ENCODE assay signal across 18 mouse cellular contexts in the genomic region with DNA sequence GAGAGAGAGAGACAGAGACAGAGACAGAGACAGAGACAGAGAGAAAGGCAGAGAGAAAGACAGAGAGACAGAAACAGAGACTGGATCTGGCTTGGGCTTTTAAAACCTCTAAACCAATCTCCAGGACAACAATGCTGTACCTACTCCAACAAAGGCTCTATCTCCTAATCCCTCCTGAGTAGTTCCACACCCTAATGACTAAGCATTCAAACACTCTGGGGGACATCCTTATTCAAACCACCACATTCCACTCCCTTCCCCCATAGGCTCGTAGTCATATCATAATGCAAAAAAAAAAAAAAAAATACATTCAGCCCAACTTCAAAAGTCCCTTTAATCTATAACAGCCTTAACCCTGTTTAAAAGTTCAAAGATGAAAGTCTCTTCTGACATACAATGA.
"Had no signal": no experiment of that assay in that cellular context is flagged by ENCODE, and none has a peak within 500 bp of the region (broad histone marks: within the 10 kb centered on the region; RNA-seq: fewer than 3 reads in every experiment).

No protein-coding gene starts in this region.

- H3K36me3 ChIP-seq: lung, embryonic 15.5 days; midbrain, embryonic 13.5 days; midbrain, embryonic 15.5 days; neural tube, embryonic 13.5 days; neural tube, embryonic 15.5 days had no signal

- DNase-seq: lung, adult 2 months; lung, postnatal 14 days; lung, postnatal 36 days; retina, postnatal 1 day; right cerebral cortex, adult 18-20 months; right cerebral cortex, postnatal 25 days; right cerebral cortex, postnatal 4 days; spleen, adult 18-20 months; thymus, adult 18-20 months; thymus, postnatal 14 days; thymus, postnatal 36 days had no signal

- H3K4me1 ChIP-seq: lung, embryonic 15.5 days; midbrain, embryonic 13.5 days; midbrain, embryonic 15.5 days; neural tube, embryonic 13.5 days; neural tube, embryonic 15.5 days had no signal

- H3K9ac ChIP-seq: lung, embryonic 15.5 days; midbrain, embryonic 13.5 days; midbrain, embryonic 15.5 days; neural tube, embryonic 13.5 days; neural tube, embryonic 15.5 days had no signal

- H3K4me3 ChIP-seq: lung, embryonic 15.5 days; megakaryocyte, embryonic 14.5 days; midbrain, embryonic 13.5 days; midbrain, embryonic 15.5 days; neural tube, embryonic 13.5 days; neural tube, embryonic 15.5 days had no signal

- H3K27ac ChIP-seq: lung, embryonic 15.5 days; macrophage; midbrain, embryonic 13.5 days; midbrain, embryonic 15.5 days; neural tube, embryonic 13.5 days; neural tube, embryonic 15.5 days had no signal

- H3K9me3 ChIP-seq: lung, embryonic 15.5 days; midbrain, embryonic 13.5 days; midbrain, embryonic 15.5 days; neural tube, embryonic 13.5 days; neural tube, embryonic 15.5 days had no signal
